Mouse (Mus musculus) C2C12 (cell line): Measurements from ENCODE around the gene Tsc22d2.

ENCODE experiments used
- CTCF ChIP-seq: IDR thresholded peaks from one replicate; pipeline ENCODE4 v1.5.1; 2011; ENCODE audit not compliant: control insufficient read depth, insufficient read depth, insufficient read length
- FOSL1 ChIP-seq: IDR thresholded peaks from one replicate; pipeline ENCODE4 v1.8.0; 2011; ENCODE audit warnings: mild to moderate bottlenecking, low read length; ENCODE audit not compliant: poor library complexity, insufficient read depth, severe bottlenecking
- MAX ChIP-seq: IDR thresholded peaks from one replicate; pipeline ENCODE4 v1.6.1; 2011; ENCODE audit warnings: mild to moderate bottlenecking, control low read depth
- MYOD1 ChIP-seq: IDR thresholded peaks from one replicate; pipeline ENCODE4 v1.6.1; 2011; ENCODE audit warnings: low read depth; ENCODE audit not compliant: control insufficient read depth, insufficient read length
- MYOG ChIP-seq: IDR thresholded peaks from one replicate; pipeline ENCODE4 v1.6.1; 2011; ENCODE audit not compliant: control insufficient read depth, insufficient read length; ENCODE audit errors: extremely low read depth
- USF1 ChIP-seq: IDR thresholded peaks from one replicate; pipeline ENCODE4 v1.6.1; 2011; ENCODE audit warnings: low read depth, mild to moderate bottlenecking, control low read depth, moderate library complexity

GRCm38 (mm10) chr3:58376713-58377112 is 37.8 kb upstream of the Tsc22d2 start:
- TF ChIP-seq CTCF (no peak), USF1 (no peak), MAX (no peak), MYOD1 (no peak), MYOG (no peak), FOSL1 (no peak)
